Mouse (Mus musculus) cerebellum, postnatal 14 days (tissue): ENCODE results near the gene Smad3.

Source experiments
- DNase-seq, 2 experiments: peaks; one replicate each; pipeline ENCODE4 v3.0.0; 2021; ENCODE audit warnings: mixed read lengths in 2 of 2

Smad3 gene

GRCm38 (mm10) chr9:63614018-63614985 is 143.5 kb downstream of the Smad3 start:
- DNase-seq, result no peak

- DNase-seq, result no peak
These were observed 144.2 kb downstream of the Smad3 start for GRCm38 (mm10) chr9:63613569-63613968.

GRCm38 (mm10) chr9:63612565-63613515 is 145.0 kb downstream of the Smad3 start:
- DNase-seq, result peak; percentile 42 to 56

- no peak for DNase-seq
These were observed 145.8 kb downstream of the Smad3 start for GRCm38 (mm10) chr9:63611967-63612366.

GRCm38 (mm10) chr9:63610841-63611366 is 146.9 kb downstream of the Smad3 start:
- DNase-seq, result peak in 1 of 2 experiments; percentile 24

- no peak for DNase-seq
These were observed 147.6 kb downstream of the Smad3 start for GRCm38 (mm10) chr9:63610231-63610630.

GRCm38 (mm10) chr9:63609776-63610175 is 148.0 kb downstream of the Smad3 start:
- DNase-seq, result no peak

GRCm38 (mm10) chr9:63609246-63609645 is 148.5 kb downstream of the Smad3 start:
- no peak for DNase-seq

- DNase-seq, result no peak
These were observed 149.8 kb downstream of the Smad3 start for GRCm38 (mm10) chr9:63608006-63608405.

GRCm38 (mm10) chr9:63606594-63606993 is 151.2 kb downstream of the Smad3 start:
- peak in 1 of 2 experiments; percentile 38 for DNase-seq

GRCm38 (mm10) chr9:63603849-63604248 is 153.9 kb downstream of the Smad3 start:
- peak; percentile 41 to 47 for DNase-seq

- DNase-seq, result peak; percentile 97 to 99
These were observed 155.5 kb downstream of the Smad3 start, which contains the start of the genes Iqch and Aagab for GRCm38 (mm10) chr9:63602043-63602939. TSS of gene Iqch (minus strand) at chr9:63602493. TSS of gene Aagab (plus strand) at chr9:63602660.
